Mouse (Mus musculus): ENCODE measurements around the gene Mdm1.
"Not testable (repeated sequence)": the region's sequence is repeated elsewhere in the genome, so short reads cannot be mapped to it uniquely, and the experiment has no call there.

The Mdm1 gene

GRCm38 (mm10) chr10:118215719-118216393 is 74.2 kb downstream of the Mdm1 start:
- not testable (repeated sequence) for DNase-seq (ENCODE audit: low spot score in 2 of 2)
